Mouse (Mus musculus): ENCODE measurements around the gene Otud7b. TPM values are rescaled to one million over a fixed set of nuclear protein-coding genes. Genes with fewer than 3 reads are reported as not detected.

Otud7b gene
- polyA plus RNA-seq, 1 experiment from 2014 or later: 14.5 TPM

DNA sequence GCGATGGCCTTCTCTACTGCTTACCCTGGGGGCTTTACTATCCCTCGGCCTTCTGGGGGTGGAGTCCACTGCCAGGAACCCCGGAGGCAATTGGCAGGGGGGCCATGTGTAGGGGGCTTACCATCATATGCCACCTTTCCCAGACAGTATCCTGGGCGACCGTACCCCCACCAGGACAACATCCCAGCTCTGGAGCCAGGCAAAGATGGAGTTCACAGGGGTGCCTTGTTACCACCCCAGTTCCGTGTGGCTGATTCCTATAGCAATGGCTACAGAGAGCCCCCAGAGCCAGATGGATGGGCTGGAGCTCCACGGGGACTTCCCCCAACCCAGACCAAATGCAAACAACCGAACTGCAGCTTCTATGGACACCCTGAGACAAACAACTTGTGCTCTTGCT lies 51.2 kb downstream of the Otud7b start:
- no peak overlapping the region for H3K27ac ChIP-seq (replicated peaks)
- no peak for TF ChIP-seq CTCF (IDR thresholded peaks at IDR 0.05; ENCODE audit: low read depth)
- TF ChIP-seq EP300 (optimal IDR thresholded peaks at IDR 0.05): no peak
- no peak overlapping the region for H3K4me3 ChIP-seq (ENCODE audit: low read depth, low read length)
- whole genome bisulfite sequencing: 85% methylated on average over 8 of the region's 8 CpGs
- H3K9ac ChIP-seq (ENCODE audit: low read length): no peak overlapping the region
- H3K4me2 ChIP-seq (replicated peaks; ENCODE audit: low read depth): no peak overlapping the region
- peaks cover 5% of the 10 kb centered on the region for H3K4me1 ChIP-seq (replicated peaks; ENCODE audit: control insufficient read depth, insufficient read depth)
- DNase-seq (ENCODE audit: low spot score) (no peak), ATAC-seq (ENCODE audit: low FRiP score, low TSS enrichment) (no peak)
- H3K27me3 ChIP-seq (ENCODE audit: control insufficient read depth, insufficient read depth, low read length): no peaks in the 10 kb centered on the region
- H3K9me3 ChIP-seq (ENCODE audit: control insufficient read depth, low read length): no peaks in the 10 kb centered on the region
- H3K36me3 ChIP-seq (ENCODE audit: control insufficient read depth, insufficient read depth, low read length): peaks cover 38% of the 10 kb centered on the region

DNA sequence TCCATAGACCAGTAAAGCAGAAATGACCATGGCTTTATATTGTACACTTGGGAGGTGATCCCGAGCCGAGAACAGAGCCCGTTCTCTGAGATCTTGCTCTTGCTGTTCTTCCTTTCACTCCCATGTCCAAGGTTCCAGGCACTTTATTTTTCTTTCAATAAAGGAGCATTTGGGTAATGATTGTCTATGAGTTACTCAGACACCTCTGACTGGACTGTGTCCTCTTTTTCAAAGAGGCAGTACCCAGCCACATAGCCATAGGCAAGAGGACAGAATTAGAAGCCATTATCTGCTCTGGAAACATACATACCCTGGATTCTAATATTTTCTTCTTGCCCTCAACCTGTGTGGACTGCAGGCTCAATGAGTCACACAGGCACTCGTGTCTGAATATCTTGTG lies 55.5 kb downstream of the Otud7b start:
- no peak overlapping the region for H3K9ac ChIP-seq (ENCODE audit: low read length)
- no peaks in the 10 kb centered on the region for H3K27me3 ChIP-seq (ENCODE audit: control insufficient read depth, insufficient read depth, low read length)
- H3K36me3 ChIP-seq (ENCODE audit: control insufficient read depth, insufficient read depth, low read length): peaks cover 11% of the 10 kb centered on the region
- H3K9me3 ChIP-seq (ENCODE audit: control insufficient read depth, low read length): no peaks in the 10 kb centered on the region
- peak overlapping the region; percentile 64 for H3K4me2 ChIP-seq (replicated peaks; ENCODE audit: low read depth)
- no peak for TF ChIP-seq EP300 (optimal IDR thresholded peaks at IDR 0.05)
- no peak for TF ChIP-seq CTCF (IDR thresholded peaks at IDR 0.05; ENCODE audit: low read depth)
- WGBS: 55% methylated on average over 4 of the region's 4 CpGs
- H3K27ac ChIP-seq (replicated peaks): peak overlapping the region; percentile 96
- peaks cover 5% of the 10 kb centered on the region for H3K4me1 ChIP-seq (replicated peaks; ENCODE audit: control insufficient read depth, insufficient read depth)
- DNase-seq (ENCODE audit: low spot score): no peak
- H3K4me3 ChIP-seq (ENCODE audit: low read depth, low read length): no peak overlapping the region
- ATAC-seq (ENCODE audit: low FRiP score, low TSS enrichment): peak; percentile 40

DNA sequence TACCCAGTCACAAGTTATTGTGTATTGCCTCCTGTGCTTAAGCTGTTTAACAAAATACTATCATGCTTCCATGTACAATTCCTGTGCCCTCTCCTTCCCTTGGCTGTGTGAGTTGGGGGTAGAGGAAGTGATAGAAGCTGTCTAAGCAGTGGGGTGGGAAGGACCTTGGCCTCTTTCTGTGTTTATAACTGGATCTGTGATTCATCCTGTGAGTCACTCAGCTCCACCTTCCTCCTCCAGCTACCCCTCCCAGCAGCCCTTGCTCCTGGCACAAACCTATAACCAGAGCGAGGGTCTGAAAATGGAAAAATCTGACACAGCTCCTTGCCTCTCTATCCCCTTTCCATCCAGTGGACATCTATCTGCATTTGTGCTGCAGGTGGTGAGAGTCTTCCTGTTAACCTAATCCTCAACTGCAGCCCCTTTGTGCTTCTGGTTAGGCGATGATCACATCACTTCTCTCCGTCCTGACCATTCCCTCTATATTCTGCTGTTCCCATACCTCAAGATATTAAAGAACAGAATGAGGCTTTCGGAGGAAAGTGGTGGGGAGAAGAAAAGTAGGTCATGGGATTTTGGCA lies 56.0 kb downstream of the Otud7b start:
- Histone ChIP-seq H3K27me3 (ENCODE audit: control insufficient read depth, insufficient read depth, low read length) (no peaks in the 10 kb centered on the region), H3K4me3 (ENCODE audit: low read depth, low read length) (peak overlapping the region; percentile 54; the same call in 1 of the 2 replicates), H3K9me3 (ENCODE audit: control insufficient read depth, low read length) (no peaks in the 10 kb centered on the region), H3K4me1 (replicated peaks; ENCODE audit: control insufficient read depth, insufficient read depth) (peaks cover 5% of the 10 kb centered on the region), H3K36me3 (ENCODE audit: control insufficient read depth, insufficient read depth, low read length) (peaks cover 7% of the 10 kb centered on the region), H3K4me2 (replicated peaks; ENCODE audit: low read depth) (peak overlapping the region; percentile 64), H3K27ac (replicated peaks) (peak overlapping the region; percentile 96), H3K9ac (ENCODE audit: low read length) (peak overlapping the region; percentile 51)
- ATAC-seq (ENCODE audit: low FRiP score, low TSS enrichment): peak; percentile 88
- peak; percentile 80 for DNase-seq (ENCODE audit: low spot score)
- TF ChIP-seq EP300 (optimal IDR thresholded peaks at IDR 0.05) (no peak), CTCF (IDR thresholded peaks at IDR 0.05; ENCODE audit: low read depth) (no peak)
- 14% methylated on average over 4 of the region's 4 CpGs for WGBS

DNA sequence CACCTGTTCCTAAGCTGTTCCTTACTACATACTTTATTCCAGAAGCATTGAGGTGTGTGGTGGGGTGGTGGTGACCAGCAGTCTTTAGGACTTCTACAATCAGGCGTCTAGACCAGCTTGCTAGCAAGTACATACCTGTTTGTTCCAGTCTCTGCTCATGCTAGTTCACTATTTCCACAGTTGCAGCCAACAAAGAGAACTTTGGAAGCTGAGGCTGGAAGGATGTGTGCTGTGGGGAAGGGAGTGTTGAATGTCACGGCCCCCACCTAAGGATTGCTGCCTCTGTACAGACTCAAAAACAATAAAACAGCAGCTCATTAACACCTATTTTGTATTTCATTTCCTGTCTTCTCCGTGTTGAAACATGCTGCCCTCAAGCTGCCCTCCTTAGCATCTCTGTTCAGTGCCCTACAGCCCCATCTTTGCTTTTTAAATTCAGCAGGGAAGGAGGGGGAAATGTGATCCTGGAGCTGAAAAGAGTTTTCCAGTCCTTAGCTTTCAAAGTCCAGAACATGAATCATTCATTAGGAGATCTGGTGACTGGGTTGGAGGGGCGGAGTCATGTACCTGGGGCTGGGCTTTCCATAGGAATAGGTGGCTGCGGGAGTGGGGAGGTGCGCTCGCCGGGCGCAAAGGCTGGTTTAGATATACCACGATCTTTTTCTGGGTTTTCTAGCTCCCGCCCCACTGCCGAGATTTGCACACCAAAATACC lies 56.6 kb downstream of the Otud7b start:
- Histone ChIP-seq H3K4me3 (ENCODE audit: low read depth, low read length) (peak overlapping the region; percentile 54), H3K36me3 (ENCODE audit: control insufficient read depth, insufficient read depth, low read length) (peaks cover under 1% of the 10 kb centered on the region; the same call in 1 of the 2 replicates), H3K27ac (replicated peaks) (peak overlapping the region; percentile 96), H3K9ac (ENCODE audit: low read length) (peak overlapping the region; percentile 66), H3K9me3 (ENCODE audit: control insufficient read depth, low read length) (no peaks in the 10 kb centered on the region), H3K4me2 (replicated peaks; ENCODE audit: low read depth) (peak overlapping the region; percentile 64), H3K27me3 (ENCODE audit: control insufficient read depth, insufficient read depth, low read length) (no peaks in the 10 kb centered on the region), H3K4me1 (replicated peaks; ENCODE audit: control insufficient read depth, insufficient read depth) (peaks cover 5% of the 10 kb centered on the region)
- ATAC-seq (ENCODE audit: low FRiP score, low TSS enrichment): peak; percentile 81
- TF ChIP-seq CTCF (IDR thresholded peaks at IDR 0.05; ENCODE audit: low read depth) (no peak), EP300 (optimal IDR thresholded peaks at IDR 0.05) (no peak)
- peak; percentile 90 for DNase-seq (ENCODE audit: low spot score)
- WGBS: under 1% methylated on average over 12 of the region's 12 CpGs

DNA sequence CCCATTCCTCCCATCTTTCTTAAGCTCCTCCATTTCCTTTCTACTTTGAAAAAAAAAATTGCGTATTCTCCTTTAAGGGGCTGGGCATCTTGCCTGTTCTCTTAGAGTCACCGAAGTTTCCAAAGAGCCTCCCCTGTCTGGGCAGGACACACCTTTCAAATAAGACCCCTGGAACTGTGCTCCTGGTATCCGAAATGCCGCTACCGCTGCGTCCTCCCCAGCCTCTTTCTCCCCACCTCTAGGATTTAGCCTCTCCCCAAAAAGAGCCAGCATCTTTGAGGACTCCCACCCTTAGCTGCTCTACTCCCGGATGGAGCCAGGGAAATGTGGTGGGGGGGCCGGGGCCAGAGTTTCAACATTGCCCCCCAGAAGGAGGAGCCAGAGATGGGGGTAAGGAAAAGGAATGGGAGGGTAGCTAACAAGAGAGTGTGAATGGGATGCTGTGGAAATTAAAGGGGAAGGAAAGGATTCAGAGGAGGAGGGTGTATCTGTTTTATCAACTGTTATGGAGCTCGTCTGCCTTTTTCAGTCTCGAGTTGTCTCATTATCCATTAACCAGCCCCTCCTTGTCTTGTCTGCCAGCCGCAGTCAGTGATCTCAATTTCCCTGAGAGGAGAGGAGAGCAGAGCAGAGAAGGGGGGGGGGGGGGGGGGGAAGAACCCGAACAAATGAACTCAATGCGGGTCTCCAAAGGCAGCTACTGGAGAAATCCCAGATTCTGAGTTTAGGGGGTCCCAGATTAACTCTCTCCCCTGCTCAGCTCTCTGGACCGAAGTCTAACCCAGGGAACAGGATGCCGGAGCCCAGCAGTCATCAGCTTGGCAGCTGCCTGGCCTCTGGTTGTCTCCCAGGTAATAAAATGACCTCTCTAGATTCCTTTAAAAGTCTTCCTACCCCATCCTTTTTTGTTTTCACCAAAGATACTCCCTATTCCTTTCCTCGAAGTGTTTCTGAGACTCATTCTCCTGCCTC lies 57.8 kb downstream of the Otud7b start, which contains the start of gene Mtmr11:
TSS of gene Mtmr11 (plus strand) at position 136 of the 972 bp plus-strand sequence.
- H3K9ac ChIP-seq (ENCODE audit: low read length): peak within 1 kb of the TSS; percentile 66
- DNase-seq (ENCODE audit: low spot score): peak; percentile 35
- H3K36me3 ChIP-seq (ENCODE audit: control insufficient read depth, insufficient read depth, low read length): no peaks in the 10 kb centered on the region
- WGBS: 8% methylated on average over 16 of the region's 16 CpGs
- ATAC-seq (ENCODE audit: low FRiP score, low TSS enrichment): peak; percentile 6; the same call in 1 of the 2 replicates
- H3K27me3 ChIP-seq (ENCODE audit: control insufficient read depth, insufficient read depth, low read length): no peaks in the 10 kb centered on the region
- peak within 1 kb of the TSS; percentile 64 for H3K4me2 ChIP-seq (replicated peaks; ENCODE audit: low read depth)
- H3K27ac ChIP-seq (replicated peaks): peak within 1 kb of the TSS; percentile 96
- TF ChIP-seq CTCF (IDR thresholded peaks at IDR 0.05; ENCODE audit: low read depth): no peak
- no peak for TF ChIP-seq EP300 (optimal IDR thresholded peaks at IDR 0.05)
- H3K4me3 ChIP-seq (ENCODE audit: low read depth, low read length): peak within 1 kb of the TSS; percentile 54
- no peaks in the 10 kb centered on the region for H3K9me3 ChIP-seq (ENCODE audit: control insufficient read depth, low read length)
- H3K4me1 ChIP-seq (replicated peaks; ENCODE audit: control insufficient read depth, insufficient read depth): peaks cover 5% of the 10 kb centered on the region
